Mouse (Mus musculus) megakaryocyte, embryonic 14.5 days (primary cell): ENCODE results near the gene Gramd1b.

Experiments
- FLI1 ChIP-seq: IDR thresholded peaks from 2 replicates; pipeline ENCODE4 v1.6.1; 2012; ENCODE audit warnings: low read length, inconsistent platforms, mixed read lengths
- GATA1 ChIP-seq: IDR thresholded peaks from 3 replicates; pipeline ENCODE4 v1.6.1; 2012; ENCODE audit warnings: mixed read lengths, low read length, inconsistent platforms, borderline replicate concordance

DNA sequence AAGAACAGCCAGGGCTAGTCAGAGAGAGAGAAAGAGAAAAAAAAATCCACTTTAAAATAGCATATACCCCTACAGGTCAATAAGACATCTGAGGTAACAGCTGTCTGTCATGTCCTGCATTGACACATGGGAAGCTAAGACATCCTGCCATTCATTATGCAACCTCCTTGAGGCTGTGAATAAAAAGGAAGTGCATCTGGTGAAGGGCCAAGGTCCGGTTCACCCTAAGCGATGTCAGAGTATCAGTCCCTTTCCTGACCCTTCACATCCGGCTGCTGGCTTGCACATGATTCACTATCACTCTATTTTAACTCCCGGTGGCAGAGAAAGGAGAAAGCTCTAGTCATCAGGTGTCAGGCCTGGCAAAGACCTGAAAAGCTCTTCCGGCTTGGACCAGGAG lies 73.7 kb downstream of the Gramd1b start:
- TF ChIP-seq GATA1, result no peak
- no peak for TF ChIP-seq FLI1
